Mouse (Mus musculus) neural tube, embryonic 13.5 days (tissue): Measurements from ENCODE around the gene Numb. TPM values are rescaled to one million over a fixed set of nuclear protein-coding genes. Genes with fewer than 3 reads are reported as not detected.

Experiments
- ATAC-seq: fragments of 200-750 bp; cut with Nextera tagmentation; 2 replicates; pipeline ENCODE4 v1.8.0; 2017; ENCODE audit warnings: low read depth, mild to moderate bottlenecking, moderate TSS enrichment, moderate library complexity
- H3K27ac ChIP-seq: fragments of 300-500 bp; sonication (generic); replicated peaks from 2 replicates; pipeline ENCODE4 v1.5.1; 2015; ENCODE audit warnings: moderate library complexity, mild to moderate bottlenecking, inconsistent platforms
- H3K27me3 ChIP-seq: fragments of 300-500 bp; sonication (generic); 2 replicates; pipeline ENCODE4 v1.6.1; 2015; ENCODE audit warnings: mild to moderate bottlenecking, inconsistent platforms
- H3K36me3 ChIP-seq: fragments of 300-500 bp; sonication (generic); 2 replicates; pipeline ENCODE4 v1.6.1; 2015; ENCODE audit warnings: mild to moderate bottlenecking, inconsistent platforms
- H3K4me1 ChIP-seq: fragments of 300-500 bp; sonication (generic); replicated peaks from 2 replicates; pipeline ENCODE4 v1.6.1; 2015; ENCODE audit warnings: inconsistent platforms
- H3K4me2 ChIP-seq: fragments of 300-500 bp; sonication (generic); 2 replicates; pipeline ENCODE4 v1.6.1; 2015; ENCODE audit warnings: inconsistent platforms, mild to moderate bottlenecking, moderate library complexity
- H3K4me3 ChIP-seq: fragments of 300-500 bp; sonication (generic); 2 replicates; pipeline ENCODE4 v1.5.1; 2015; ENCODE audit warnings: mild to moderate bottlenecking, inconsistent platforms
- H3K9ac ChIP-seq: fragments of 300-500 bp; sonication (generic); 2 replicates; pipeline ENCODE4 v1.6.1; 2015; ENCODE audit warnings: moderate library complexity, mild to moderate bottlenecking, inconsistent platforms
- H3K9me3 ChIP-seq: fragments of 300-500 bp; sonication (generic); 2 replicates; pipeline ENCODE4 v1.6.1; 2016; ENCODE audit warnings: inconsistent platforms
- WGBS: fragments of 180-500 bp; shearing (Covaris S2); methylation state at CpG from one replicate; pipeline ENCODE4 v1.1.7; 2015; 5-methylcytosine and 5-hydroxymethylcytosine counted together
- polyA plus RNA-seq: library from polyadenylated mRNA; unstranded; fragments of >200 nt; fragmentation: Nextera tagmentation; extraction: Ambion mirVana; gene quantifications from 2 replicates; pipeline ENCODE4 v1.2.1, GENCODE M21; 2015

Numb gene
- 21.6 and 25.7 TPM in 2 replicates for polyA plus RNA-seq

DNA sequence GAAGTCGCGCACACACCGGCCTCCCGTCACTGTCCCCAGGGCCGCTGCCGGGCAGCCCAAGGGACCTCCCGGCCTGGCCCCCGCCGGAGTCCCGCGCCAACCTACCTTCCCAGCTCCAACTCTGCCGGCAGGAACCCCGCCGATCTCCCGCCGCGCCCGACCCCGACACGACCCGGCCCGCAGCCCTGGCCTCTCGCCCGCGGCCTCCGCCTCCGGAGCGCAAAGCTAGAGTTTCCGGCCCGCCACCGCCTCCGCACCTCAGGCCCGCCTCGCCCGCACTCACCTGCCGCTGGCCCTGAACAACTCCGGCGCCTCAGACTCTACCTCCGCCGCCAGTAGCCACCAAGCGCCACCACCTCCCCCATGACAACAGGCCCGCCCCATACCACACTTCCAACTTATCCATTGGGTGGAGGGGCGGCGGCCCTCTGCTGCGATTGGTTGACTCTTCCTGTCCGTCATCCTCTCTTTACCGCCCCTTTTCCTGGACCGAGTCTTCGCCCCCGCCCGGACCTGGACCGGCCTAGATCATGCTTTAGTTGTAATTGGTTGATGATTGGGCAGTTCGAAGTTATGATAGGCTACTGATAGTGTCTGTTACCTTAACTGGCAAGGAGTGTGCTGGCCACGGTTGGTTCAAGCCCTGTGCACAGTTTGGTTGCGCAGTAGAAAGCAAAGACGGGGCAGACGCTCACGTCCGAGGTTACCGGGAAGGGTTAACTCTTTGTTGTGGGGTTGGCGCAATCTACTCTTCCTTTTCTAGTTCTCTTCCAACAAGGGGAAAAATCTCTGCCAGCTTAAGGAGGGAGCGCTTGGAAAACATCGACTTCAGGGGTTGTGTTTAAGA, at the start of gene Numb:
Gene Numb (minus strand): TSS at position 400 of the 847 bp plus-strand sequence.
- Histone ChIP-seq H3K4me1 (peaks cover 27% of the 10 kb centered on the region), H3K27me3 (no peaks in the 10 kb centered on the region), H3K9me3 (no peaks in the 10 kb centered on the region), H3K4me2 (peak within 1 kb of the TSS; percentile 93), H3K4me3 (peak within 1 kb of the TSS; percentile 95), H3K9ac (peak within 1 kb of the TSS; percentile 88), H3K27ac (peak within 1 kb of the TSS; percentile 91), H3K36me3 (no peaks in the 10 kb centered on the region)
- WGBS, result under 1% methylated on average over 57 of the region's 63 CpGs
- peak; percentile 100 for ATAC-seq

DNA sequence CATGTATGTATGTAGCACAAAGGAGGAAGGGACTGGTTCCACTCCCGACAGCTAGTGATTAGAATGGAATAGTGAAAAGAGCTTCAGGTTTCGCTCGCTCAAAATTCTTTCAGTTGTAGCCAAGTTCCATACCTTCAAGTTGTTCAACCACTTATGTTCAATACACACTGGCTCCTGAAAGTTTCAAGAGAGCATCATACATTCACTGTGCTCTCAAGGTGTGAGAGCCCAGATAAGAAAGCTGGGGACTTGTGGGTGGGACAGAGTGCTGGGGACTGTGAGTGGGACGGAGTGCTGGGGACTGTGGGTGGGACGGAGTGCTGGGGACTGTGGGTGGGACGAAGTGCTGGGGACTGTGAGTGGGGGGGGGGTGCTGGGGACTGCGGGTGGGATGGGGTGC, 43.5 kb upstream of the Numb start:
- Histone ChIP-seq H3K4me2 (no peak overlapping the region), H3K27ac (no peak overlapping the region), H3K4me1 (no peaks in the 10 kb centered on the region), H3K27me3 (no peaks in the 10 kb centered on the region), H3K9me3 (no peaks in the 10 kb centered on the region), H3K4me3 (no peak overlapping the region), H3K36me3 (no peaks in the 10 kb centered on the region), H3K9ac (no peak overlapping the region)
- ATAC-seq, result no peak
- 88% methylated on average over 7 of the region's 7 CpGs for WGBS

GRCm38 (mm10) chr12:83958278-83958677, 36.5 kb upstream of the Numb start:
- Histone ChIP-seq H3K4me3 (no peak overlapping the region), H3K4me1 (peaks cover 14% of the 10 kb centered on the region), H3K4me2 (no peak overlapping the region), H3K9ac (no peak overlapping the region), H3K27ac (no peak overlapping the region), H3K27me3 (no peaks in the 10 kb centered on the region), H3K36me3 (peaks cover 24% of the 10 kb centered on the region), H3K9me3 (no peaks in the 10 kb centered on the region)
- WGBS, result 92% methylated on average over 9 of the region's 9 CpGs
- no peak for ATAC-seq

DNA sequence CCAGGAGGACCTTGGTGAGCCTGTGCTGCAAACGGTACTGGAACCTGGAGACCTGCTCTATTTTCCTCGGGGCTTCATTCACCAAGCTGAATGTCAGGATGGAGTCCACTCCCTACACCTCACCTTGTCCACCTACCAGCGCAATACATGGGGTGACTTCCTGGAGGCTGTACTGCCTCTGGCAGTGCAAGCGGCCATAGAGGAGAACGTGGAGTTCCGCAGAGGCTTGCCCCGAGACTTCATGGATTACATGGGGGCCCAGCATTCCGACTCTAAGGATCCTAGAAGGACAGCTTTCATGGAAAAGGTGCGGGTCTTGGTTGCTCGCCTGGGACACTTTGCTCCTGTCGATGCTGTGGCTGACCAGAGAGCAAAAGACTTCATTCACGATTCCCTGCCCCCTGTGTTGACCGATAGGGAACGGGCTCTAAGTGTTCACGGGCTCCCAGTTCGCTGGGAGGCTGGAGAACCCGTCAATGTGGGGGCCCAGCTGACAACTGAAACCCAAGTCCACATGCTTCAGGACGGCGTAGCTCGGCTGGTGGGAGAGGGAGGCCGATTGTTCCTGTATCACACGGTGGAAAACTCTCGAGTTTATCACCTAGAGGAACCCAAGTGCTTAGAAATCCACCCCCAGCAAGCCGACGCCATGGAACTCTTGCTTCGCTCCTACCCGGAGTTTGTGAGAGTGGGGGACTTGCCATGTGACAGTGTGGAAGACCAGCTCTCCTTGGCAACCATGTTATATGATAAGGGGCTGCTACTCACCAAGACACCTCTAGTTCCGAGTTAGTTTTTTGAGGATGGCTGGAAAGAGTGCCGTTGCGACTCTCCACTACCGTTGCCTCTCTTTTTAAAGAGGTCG, 30.2 kb upstream of the Numb start:
- WGBS, result 71% methylated on average over 32 of the region's 32 CpGs
- Histone ChIP-seq H3K27me3 (no peaks in the 10 kb centered on the region), H3K9ac (peak overlapping the region; percentile 88), H3K4me1 (peaks cover 43% of the 10 kb centered on the region), H3K4me3 (peak overlapping the region; percentile 90), H3K9me3 (no peaks in the 10 kb centered on the region), H3K36me3 (peaks cover 25% of the 10 kb centered on the region), H3K27ac (peak overlapping the region; percentile 88; the same call in 1 of the 2 replicates), H3K4me2 (peak overlapping the region; percentile 93)
- ATAC-seq, result no peak

- Histone ChIP-seq H3K27ac (peak overlapping the region; percentile 88), H3K9ac (peak overlapping the region; percentile 88), H3K4me2 (peak overlapping the region; percentile 93), H3K4me3 (peak overlapping the region; percentile 90), H3K36me3 (peaks cover 18% of the 10 kb centered on the region), H3K9me3 (no peaks in the 10 kb centered on the region), H3K4me1 (peaks cover 43% of the 10 kb centered on the region), H3K27me3 (no peaks in the 10 kb centered on the region)
- ATAC-seq, result peak; percentile 68
- under 1% methylated on average over 114 of the region's 116 CpGs for WGBS
Observed at GRCm38 (mm10) chr12:83950840-83951701, 29.3 kb upstream of the Numb start.

- peak within 1 kb of the TSS; percentile 88 for H3K9ac ChIP-seq
- no peaks in the 10 kb centered on the region for H3K27me3 ChIP-seq
- peaks cover 11% of the 10 kb centered on the region for H3K36me3 ChIP-seq
- under 1% methylated on average over 37 of the region's 37 CpGs for WGBS
- peak within 1 kb of the TSS; percentile 88 for H3K27ac ChIP-seq
- peaks cover 43% of the 10 kb centered on the region for H3K4me1 ChIP-seq
- peak; percentile 96 for ATAC-seq
- peak within 1 kb of the TSS; percentile 93 for H3K4me2 ChIP-seq
- no peaks in the 10 kb centered on the region for H3K9me3 ChIP-seq
- peak within 1 kb of the TSS; percentile 90 for H3K4me3 ChIP-seq
Observed at GRCm38 (mm10) chr12:83950493-83950839, 28.7 kb upstream of the Numb start, which contains the start of gene Riox1. TSS of gene Riox1 (plus strand) at chr12:83950608.

- Histone ChIP-seq H3K4me1 (peaks cover 43% of the 10 kb centered on the region), H3K27me3 (no peaks in the 10 kb centered on the region), H3K36me3 (peaks cover 9% of the 10 kb centered on the region; the same call in 1 of the 2 replicates), H3K4me2 (peak overlapping the region; percentile 93), H3K9ac (peak overlapping the region; percentile 88), H3K27ac (peak overlapping the region; percentile 88; the same call in 1 of the 2 replicates), H3K4me3 (peak overlapping the region; percentile 90), H3K9me3 (no peaks in the 10 kb centered on the region)
- WGBS, result 31% methylated on average over 11 of the region's 11 CpGs
- no peak for ATAC-seq
Observed at GRCm38 (mm10) chr12:83949776-83950492, 28.2 kb upstream of the Numb start.

GRCm38 (mm10) chr12:83949043-83949442, 27.3 kb upstream of the Numb start:
- Histone ChIP-seq H3K4me2 (no peak overlapping the region), H3K27me3 (no peaks in the 10 kb centered on the region), H3K4me1 (peaks cover 37% of the 10 kb centered on the region), H3K36me3 (peaks cover 9% of the 10 kb centered on the region; the same call in 1 of the 2 replicates), H3K9me3 (no peaks in the 10 kb centered on the region), H3K9ac (no peak overlapping the region), H3K4me3 (no peak overlapping the region), H3K27ac (no peak overlapping the region)
- ATAC-seq, result no peak
- 85% methylated on average over 4 of the region's 4 CpGs for WGBS

- ATAC-seq, result no peak
- Histone ChIP-seq H3K9ac (no peak overlapping the region), H3K4me1 (peaks cover 19% of the 10 kb centered on the region), H3K9me3 (no peaks in the 10 kb centered on the region), H3K36me3 (0 out of 2 replicates have a peak, but pooled peaks cover 5% of the 10 kb centered on the region), H3K27ac (no peak overlapping the region), H3K4me2 (no peak overlapping the region), H3K4me3 (no peak overlapping the region), H3K27me3 (no peaks in the 10 kb centered on the region)
- WGBS, result 84% methylated on average over 8 of the region's 8 CpGs
Observed at GRCm38 (mm10) chr12:83947260-83947811, 25.6 kb upstream of the Numb start.

- peak overlapping the region; percentile 46 for H3K27ac ChIP-seq
- WGBS, result 83% methylated on average over 3 of the region's 3 CpGs
Observed at GRCm38 (mm10) chr12:83941938-83942337, 20.2 kb upstream of the Numb start.

More at GRCm38 (mm10) chr12:83941938-83942337, 20.2 kb upstream of the Numb start:
- no peaks in the 10 kb centered on the region for H3K27me3 ChIP-seq
- no peak overlapping the region for H3K9ac ChIP-seq
- no peaks in the 10 kb centered on the region for H3K36me3 ChIP-seq
- H3K4me3 ChIP-seq, result no peak overlapping the region
- no peaks in the 10 kb centered on the region for H3K4me1 ChIP-seq
- ATAC-seq, result no peak
- no peak overlapping the region for H3K4me2 ChIP-seq
- H3K9me3 ChIP-seq, result no peaks in the 10 kb centered on the region
